Mouse (Mus musculus) liver, embryonic 14.5 days (tissue): Measurements from ENCODE around the gene Arsg. TPM values are rescaled to one million over a fixed set of nuclear protein-coding genes. Genes with fewer than 3 reads are reported as not detected.
A peak's percentile ranks its signal among the peaks of the same experiment; 100 is the strongest.
"Not testable (repeated sequence)": the region's sequence is repeated elsewhere in the genome, so short reads cannot be mapped to it uniquely, and the experiment has no call there.

Source experiments
- ATAC-seq: fragments of 200-750 bp; cut with Nextera tagmentation; 2 replicates; pipeline ENCODE4 v1.8.0; 2017; ENCODE audit warnings: moderate number of reproducible peaks, mild to moderate bottlenecking, moderate library complexity; ENCODE audit not compliant: insufficient read depth
- DNase-seq, 3 experiments: peaks; one replicate each; pipeline ENCODE4 v3.0.0-alpha.2; 2012 to 2013; ENCODE audit warnings: low read depth in 3 of 3, low spot score in 3 of 3
- H3K27ac ChIP-seq: fragments of 300-500 bp; sonication (generic); 2 replicates; pipeline ENCODE4 v1.5.1; 2014; ENCODE audit warnings: moderate library complexity, mild to moderate bottlenecking, control low read depth, inconsistent platforms
- H3K27me3 ChIP-seq: fragments of 300-500 bp; sonication (generic); 2 replicates; pipeline ENCODE4 v1.6.1; 2014; ENCODE audit warnings: mild to moderate bottlenecking, low read length, moderate library complexity; ENCODE audit not compliant: control insufficient read depth, insufficient read depth
- H3K36me3 ChIP-seq: fragments of 300-500 bp; sonication (generic); replicated peaks from 2 replicates; pipeline ENCODE4 v1.6.1; 2014; ENCODE audit warnings: low read depth; ENCODE audit not compliant: control insufficient read depth, insufficient read depth
- H3K4me1 ChIP-seq, 2 experiments: fragments of 200-500 bp in 1 of 2; fragments of 300-500 bp in 1 of 2; sonication (generic) in 1 of 2; replicated peaks; 2 replicates each; pipeline ENCODE4 v1.6.1; 2012 to 2014; ENCODE audit warnings: antibody characterized with exemption in 1 of 2, inconsistent platforms in 1 of 2, low read length in 1 of 2; ENCODE audit not compliant: control insufficient read depth in 2 of 2, insufficient read depth in 2 of 2
- H3K4me2 ChIP-seq: fragments of 300-500 bp; sonication (generic); 2 replicates; pipeline ENCODE4 v1.6.1; 2014; ENCODE audit warnings: low read depth, mild to moderate bottlenecking, control low read depth, moderate library complexity
- H3K4me3 ChIP-seq, 2 experiments: fragments of 200-500 bp in 1 of 2; fragments of 300-500 bp in 1 of 2; sonication (generic) in 1 of 2; 2 replicates each; pipeline ENCODE4 v1.5.1; 2012 to 2014; ENCODE audit warnings: low read depth in 2 of 2, low read length in 2 of 2, mild to moderate bottlenecking in 2 of 2, control low read depth in 1 of 2, inconsistent platforms in 1 of 2, moderate library complexity in 1 of 2; ENCODE audit not compliant: insufficient read depth in 1 of 2
- H3K9ac ChIP-seq: fragments of 300-500 bp; sonication (generic); replicated peaks from 2 replicates; pipeline ENCODE4 v1.6.1; 2014; ENCODE audit warnings: mild to moderate bottlenecking, control low read depth, moderate library complexity
- H3K9me3 ChIP-seq: fragments of 300-500 bp; sonication (generic); 2 replicates; pipeline ENCODE4 v1.6.1; 2016; ENCODE audit warnings: low read length, mixed read lengths; ENCODE audit not compliant: control insufficient read depth
- CTCF ChIP-seq: IDR thresholded peaks from 2 replicates; pipeline ENCODE4 v1.5.1; 2016; ENCODE audit warnings: antibody characterized with exemption, low read depth, control low read depth
- EP300 ChIP-seq: IDR thresholded peaks from 2 replicates; pipeline ENCODE4 v1.6.1; 2016; ENCODE audit warnings: antibody characterized with exemption, low read depth
- WGBS: fragments of 180-500 bp; shearing (Covaris S2); extraction: QIAGEN DNeasy Blood & Tissue Kit; methylation state at CpG from one replicate; pipeline ENCODE4 v1.1.7; 2014; ENCODE audit not compliant: insufficient replicate concordance; 5-methylcytosine and 5-hydroxymethylcytosine counted together
- polyA plus RNA-seq, 2 experiments: library from polyadenylated mRNA; depleted of rRNA in 1 of 2; stranded (reverse) in 1 of 2; unstranded in 1 of 2; fragments of >200 nt; fragmentation: Nextera tagmentation in 1 of 2; extraction: Ambion mirVana in 1 of 2; gene quantifications; 2 replicates each; pipeline versions ENCODE4 v1.2.1 to v1.2.3; 2012 to 2014

Arsg gene
- polyA plus RNA-seq, 2 experiments, result 2.3 to 3.8 TPM

GRCm38 (mm10) chr11:109487111-109487510 is 13.9 kb downstream of the Arsg start:
- no peak overlapping the region for H3K27ac ChIP-seq
- no peaks in the 10 kb centered on the region for H3K36me3 ChIP-seq
- DNase-seq (no peak), ATAC-seq (no peak)
- 54% methylated on average over 1 of the region's 1 CpGs for WGBS
- H3K4me1 ChIP-seq, result peaks cover 0 to 13% of the 10 kb centered on the region in 2 experiments; a peak in 3 of 4 replicates
- H3K9ac ChIP-seq, result no peak overlapping the region
- no peaks in the 10 kb centered on the region for H3K9me3 ChIP-seq
- no peak overlapping the region for H3K4me3 ChIP-seq
- no peak overlapping the region for H3K4me2 ChIP-seq
- no peaks in the 10 kb centered on the region for H3K27me3 ChIP-seq
- TF ChIP-seq EP300 (no peak), CTCF (no peak)

DNA sequence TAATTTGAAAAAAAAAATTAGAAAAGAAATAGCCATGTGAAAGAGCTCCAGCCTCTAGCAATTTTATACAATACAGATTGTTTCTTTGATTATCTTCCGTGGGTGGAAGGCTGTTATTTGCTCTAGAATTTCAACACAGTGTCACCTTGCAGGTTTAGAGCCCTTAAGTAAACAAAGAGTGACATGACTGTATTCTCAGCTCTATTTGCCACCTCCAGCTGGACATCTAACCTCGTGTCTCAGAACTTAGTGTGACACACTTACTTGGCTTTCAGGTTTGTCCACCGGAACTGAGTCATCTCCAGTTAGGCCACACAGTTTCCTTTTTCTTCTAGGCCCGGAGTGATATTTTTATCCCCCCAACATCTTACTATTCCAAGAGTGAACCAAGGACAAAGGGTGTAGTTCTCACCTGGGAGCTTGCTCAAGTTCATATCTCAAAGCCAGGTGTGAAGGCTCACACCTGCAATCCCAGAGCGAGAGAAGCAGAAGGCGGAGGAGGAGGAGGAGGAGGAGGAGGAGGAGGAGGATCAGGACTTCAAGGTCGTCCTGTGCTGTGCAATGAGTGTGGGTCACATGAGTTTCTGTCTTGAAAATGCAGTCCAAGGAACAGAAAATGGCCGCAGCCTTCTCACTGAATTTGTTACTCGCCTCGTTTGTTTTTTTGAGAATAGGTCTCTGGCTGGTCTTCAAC is 15.0 kb downstream of the Arsg start:
- Histone ChIP-seq H3K4me3 (no peak overlapping the region), H3K4me2 (no peak overlapping the region), H3K9me3 (no peaks in the 10 kb centered on the region), H3K4me1 (peaks cover 9 to 23% of the 10 kb centered on the region in 2 experiments), H3K9ac (no peak overlapping the region), H3K36me3 (no peaks in the 10 kb centered on the region), H3K27me3 (no peaks in the 10 kb centered on the region), H3K27ac (no peak overlapping the region)
- DNase-seq (no peak), ATAC-seq (no peak)
- no peak for TF ChIP-seq CTCF
- TF ChIP-seq EP300, result 0 out of 2 replicates have a peak, but pooled peaks have one; percentile 9
- WGBS, result 59% methylated on average over 10 of the region's 10 CpGs

DNA sequence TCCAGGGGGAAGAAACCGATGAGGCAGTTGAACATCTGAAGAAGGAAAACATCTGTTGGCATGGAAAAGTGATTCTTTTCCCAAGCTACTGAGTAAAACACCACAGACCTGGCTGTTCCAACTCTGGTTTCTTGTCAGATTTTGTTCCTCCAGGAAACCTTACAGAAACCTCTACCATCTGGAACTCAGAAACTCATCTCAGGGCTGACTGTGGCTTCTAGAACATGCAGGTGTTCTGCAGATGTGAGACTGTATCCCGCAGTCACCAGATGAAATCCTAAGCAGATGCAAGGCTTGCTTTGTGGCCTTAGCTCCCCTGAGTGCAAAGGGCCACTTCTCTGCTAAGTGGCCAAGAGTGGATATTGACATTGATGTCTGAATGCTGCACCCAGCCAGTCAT is 16.6 kb downstream of the Arsg start:
- Histone ChIP-seq H3K27me3 (no peaks in the 10 kb centered on the region), H3K9ac (no peak overlapping the region), H3K4me2 (no peak overlapping the region), H3K4me3 (no peak overlapping the region), H3K27ac (no peak overlapping the region), H3K4me1 (peaks cover 20 to 33% of the 10 kb centered on the region in 2 experiments), H3K9me3 (no peaks in the 10 kb centered on the region), H3K36me3 (no peaks in the 10 kb centered on the region)
- no peak for DNase-seq
- WGBS, result 80% methylated on average over 2 of the region's 2 CpGs
- TF ChIP-seq EP300, result no peak
- TF ChIP-seq CTCF, result no peak
- no peak for ATAC-seq

DNA sequence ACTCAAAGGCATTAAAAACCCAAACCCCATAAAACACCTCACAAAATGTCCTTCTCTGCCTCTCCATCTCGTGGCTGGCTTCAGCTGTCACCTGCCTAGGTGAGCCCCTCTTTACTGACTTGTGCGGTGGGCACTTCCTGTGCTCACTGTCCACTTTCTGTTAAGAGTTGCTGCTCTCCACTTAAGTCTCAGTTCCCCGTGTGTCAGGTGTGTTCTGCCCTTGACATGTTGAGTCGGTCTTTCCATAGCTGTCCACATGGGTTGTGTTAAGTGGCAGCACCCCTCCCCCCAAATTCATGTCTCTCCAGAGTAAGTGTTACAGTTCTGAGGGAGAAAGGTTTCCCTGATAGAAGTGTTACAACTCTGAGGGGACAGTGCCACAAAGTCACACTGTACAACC is 18.7 kb downstream of the Arsg start:
- ATAC-seq, result no peak
- no peak for DNase-seq
- no peaks in the 10 kb centered on the region for H3K27me3 ChIP-seq
- no peak for TF ChIP-seq EP300
- no peak for TF ChIP-seq CTCF
- H3K4me2 ChIP-seq, result no peak overlapping the region
- no peak overlapping the region for H3K4me3 ChIP-seq
- H3K27ac ChIP-seq, result no peak overlapping the region
- peaks cover 40 to 49% of the 10 kb centered on the region in 2 experiments for H3K4me1 ChIP-seq
- no peaks in the 10 kb centered on the region for H3K9me3 ChIP-seq
- no peaks in the 10 kb centered on the region for H3K36me3 ChIP-seq
- H3K9ac ChIP-seq, result no peak overlapping the region
- 70% methylated on average over 4 of the region's 4 CpGs for WGBS

- not testable (repeated sequence) for H3K9me3 ChIP-seq, H3K4me3 ChIP-seq, H3K27me3 ChIP-seq, H3K36me3 ChIP-seq, DNase-seq
- peak; percentile 71 for TF ChIP-seq EP300
- 14% methylated on average over 8 of the region's 8 CpGs for WGBS
- Histone ChIP-seq H3K27ac (peak overlapping the region; percentile 72), H3K4me1 (peaks cover 46 to 54% of the 10 kb centered on the region in 2 experiments), H3K9ac (peak overlapping the region; percentile 42), H3K4me2 (peak overlapping the region; percentile 41)
- ATAC-seq, result peak; percentile 82
Observed at GRCm38 (mm10) chr11:109492847-109493464, 19.8 kb downstream of the Arsg start.
